Mouse (Mus musculus): ENCODE data around the gene Cend1. TPM values are rescaled to one million over a fixed set of nuclear protein-coding genes. Genes with fewer than 3 reads are reported as not detected.

Cend1 gene
- polyA plus RNA-seq, 1 experiment from 2014 or later: 0.26 TPM

GRCm38 (mm10) chr7:141443828-141444237 is 14.5 kb upstream of the Cend1 start, which contains the start of gene Pidd1:
Gene Pidd1 (minus strand): TSS chr7:141444025.
- peak; percentile 67 for DNase-seq (ENCODE audit: low spot score)

GRCm38 (mm10) chr7:141443081-141443821 is 14.0 kb upstream of the Cend1 start:
- peak; percentile 54 for DNase-seq (ENCODE audit: low spot score)

GRCm38 (mm10) chr7:141442199-141442598 is 12.9 kb upstream of the Cend1 start:
- DNase-seq (ENCODE audit: low spot score): no peak

- no peak for DNase-seq (ENCODE audit: low spot score)
Measured at GRCm38 (mm10) chr7:141441460-141441859, 12.2 kb upstream of the Cend1 start.

GRCm38 (mm10) chr7:141440613-141441012 is 11.3 kb upstream of the Cend1 start:
- peak; percentile 57 for DNase-seq (ENCODE audit: low spot score)

GRCm38 (mm10) chr7:141439811-141440210 is 10.5 kb upstream of the Cend1 start:
- no peak for DNase-seq (ENCODE audit: low spot score)

- DNase-seq (ENCODE audit: low spot score): no peak
Measured at GRCm38 (mm10) chr7:141439140-141439679, 9.9 kb upstream of the Cend1 start.

- DNase-seq (ENCODE audit: low spot score): no peak
Measured at GRCm38 (mm10) chr7:141438201-141438968, 9.1 kb upstream of the Cend1 start.

- DNase-seq (ENCODE audit: low spot score): peak; percentile 85
Measured at GRCm38 (mm10) chr7:141437178-141438120, 8.2 kb upstream of the Cend1 start, which contains the start of gene Slc25a22. Gene Slc25a22 (minus strand): TSS chr7:141437892.

GRCm38 (mm10) chr7:141436523-141436892 is 7.2 kb upstream of the Cend1 start:
- no peak for DNase-seq (ENCODE audit: low spot score)

GRCm38 (mm10) chr7:141435856-141436522 is 6.7 kb upstream of the Cend1 start:
- DNase-seq (ENCODE audit: low spot score): no peak

GRCm38 (mm10) chr7:141435129-141435855 is 6.0 kb upstream of the Cend1 start:
- peak; percentile 67 for DNase-seq (ENCODE audit: low spot score)

GRCm38 (mm10) chr7:141434464-141434863 is 5.2 kb upstream of the Cend1 start:
- DNase-seq (ENCODE audit: low spot score): peak; percentile 59

GRCm38 (mm10) chr7:141433517-141434400 is 4.5 kb upstream of the Cend1 start:
- no peak for DNase-seq (ENCODE audit: low spot score)

- DNase-seq (ENCODE audit: low spot score): no peak
Measured at GRCm38 (mm10) chr7:141432741-141433516, 3.6 kb upstream of the Cend1 start.

GRCm38 (mm10) chr7:141432186-141432611 is 2.9 kb upstream of the Cend1 start:
- DNase-seq (ENCODE audit: low spot score): no peak

- no peak for DNase-seq (ENCODE audit: low spot score)
Measured at GRCm38 (mm10) chr7:141431434-141432185, 2.3 kb upstream of the Cend1 start.

Measured in thymus, postnatal 0 days (tissue).